Mouse (Mus musculus) CH12.LX (cell line): Measurements from ENCODE around the gene Phf12. TPM values are rescaled to one million over a fixed set of nuclear protein-coding genes. Genes with fewer than 3 reads are reported as not detected.
"Not testable (repeated sequence)": the region's sequence is repeated elsewhere in the genome, so short reads cannot be mapped to it uniquely, and the experiment has no call there.

Experiments
- DNase-seq: peaks from one replicate; pipeline ENCODE4 v3.0.0-alpha.2; 2013; ENCODE audit errors: extremely low read depth
- H3K27ac ChIP-seq: 2 replicates; pipeline ENCODE4 v1.5.1; 2012; ENCODE audit warnings: low read depth, mild to moderate bottlenecking, control low read depth, moderate library complexity; ENCODE audit not compliant: insufficient read depth
- H3K27me3 ChIP-seq: replicated peaks from 2 replicates; pipeline ENCODE3; 2012; ENCODE audit warnings: inconsistent platforms
- H3K36me3 ChIP-seq, 2 experiments: replicated peaks in 1 of 2; 2 replicates each; pipeline versions ENCODE3 to v1.6.1; 2012; ENCODE audit warnings: inconsistent platforms in 1 of 2, low read length in 1 of 2, mild to moderate bottlenecking in 1 of 2, mixed read lengths in 1 of 2, moderate library complexity in 1 of 2; ENCODE audit not compliant: control insufficient read depth in 1 of 2, insufficient read depth in 1 of 2
- H3K4me1 ChIP-seq, 2 experiments: 2 replicates each; pipeline ENCODE4 v1.6.1; 2012; ENCODE audit warnings: inconsistent platforms in 1 of 2, moderate library complexity in 1 of 2; ENCODE audit not compliant: insufficient read depth in 2 of 2, control insufficient read depth in 1 of 2
- H3K4me2 ChIP-seq: 2 replicates; pipeline ENCODE4 v1.6.1; 2012; ENCODE audit warnings: low read depth, mild to moderate bottlenecking, control low read depth; ENCODE audit not compliant: poor library complexity, insufficient read depth, severe bottlenecking
- H3K4me3 ChIP-seq, 3 experiments: fragments of 150-350 bp in 1 of 3; sonication (generic) in 1 of 3; replicated peaks in 1 of 3; 2 replicates each; pipeline versions ENCODE3 to v1.5.1; 2011 to 2012; ENCODE audit warnings: low read depth in 2 of 3, low read length in 2 of 3, mild to moderate bottlenecking in 2 of 3, moderate library complexity in 2 of 3, control low read depth in 1 of 3, improper control_type of control experiment in 1 of 3, inconsistent platforms in 1 of 3, mixed read lengths in 1 of 3; ENCODE audit not compliant: poor library complexity in 1 of 3
- H3K79me2 ChIP-seq: replicated peaks from 2 replicates; pipeline ENCODE4 v1.6.1; 2012; ENCODE audit warnings: mild to moderate bottlenecking, moderate library complexity; ENCODE audit not compliant: control insufficient read depth, poor library complexity, insufficient read depth, severe bottlenecking; ENCODE audit errors: extremely low read depth
- H3K9ac ChIP-seq: 2 replicates; pipeline ENCODE4 v1.6.1; 2012; ENCODE audit warnings: low read depth, mild to moderate bottlenecking, control low read depth, moderate library complexity; ENCODE audit not compliant: insufficient read depth
- H3K9me3 ChIP-seq: replicated peaks from 2 replicates; pipeline ENCODE3; 2012; ENCODE audit warnings: low read length, inconsistent platforms, mixed read lengths
- BHLHE40 ChIP-seq: IDR thresholded peaks from 2 replicates; pipeline ENCODE4 v1.6.1; 2011; ENCODE audit warnings: mild to moderate bottlenecking, low read depth, low read length, improper control_type of control experiment
- IRF4 ChIP-seq: IDR thresholded peaks from 2 replicates; pipeline ENCODE4 v1.6.1; 2014; ENCODE audit warnings: low read depth, mild to moderate bottlenecking, inconsistent platforms, low read length, improper control_type of control experiment
- KAT2A ChIP-seq: IDR thresholded peaks from 2 replicates; pipeline ENCODE4 v1.6.1; 2012; ENCODE audit warnings: low read length, improper control_type of control experiment, inconsistent platforms; ENCODE audit not compliant: insufficient replicate concordance
- MAFK ChIP-seq: IDR thresholded peaks from 2 replicates; pipeline ENCODE4 v1.6.1; 2011; ENCODE audit warnings: low read length, improper control_type of control experiment; ENCODE audit not compliant: insufficient replicate concordance
- MAX ChIP-seq: IDR thresholded peaks from 2 replicates; pipeline ENCODE4 v1.6.1; 2011; ENCODE audit warnings: low read length, improper control_type of control experiment
- MAZ ChIP-seq: IDR thresholded peaks from 2 replicates; pipeline ENCODE4 v1.6.1; 2012; ENCODE audit warnings: low read depth, mild to moderate bottlenecking, inconsistent platforms, low read length, improper control_type of control experiment, moderate library complexity
- MEF2A ChIP-seq: IDR thresholded peaks from 2 replicates; pipeline ENCODE4 v1.6.1; 2014; ENCODE audit warnings: low read depth, mild to moderate bottlenecking, inconsistent platforms, low read length, improper control_type of control experiment, borderline replicate concordance
- MXI1 ChIP-seq: IDR thresholded peaks from 2 replicates; pipeline ENCODE4 v1.6.1; 2011; ENCODE audit warnings: mild to moderate bottlenecking, low read depth, low read length, improper control_type of control experiment
- MYC ChIP-seq: IDR thresholded peaks from 2 replicates; pipeline ENCODE4 v1.6.1; 2011; ENCODE audit warnings: low read depth, mild to moderate bottlenecking, improper control_type of control experiment, low read length
- NELFE ChIP-seq: IDR thresholded peaks from 2 replicates; pipeline ENCODE4 v1.6.1; 2011; ENCODE audit warnings: low read depth, low read length, improper control_type of control experiment
- NRF1 ChIP-seq: IDR thresholded peaks from 2 replicates; pipeline ENCODE4 v1.6.1; 2014; ENCODE audit warnings: low read depth, mild to moderate bottlenecking, inconsistent platforms, low read length, improper control_type of control experiment, moderate library complexity
- PAX5 ChIP-seq: IDR thresholded peaks from 2 replicates; pipeline ENCODE4 v1.6.1; 2012; ENCODE audit warnings: low read length, inconsistent platforms, mixed read lengths
- POLR2AphosphoS2 ChIP-seq: IDR thresholded peaks from 2 replicates; pipeline ENCODE4 v1.6.1; 2011; ENCODE audit warnings: low read depth, low read length, improper control_type of control experiment
- TBP ChIP-seq: conservative IDR thresholded peaks from 2 replicates; pipeline ENCODE4 v1.6.1; 2011; ENCODE audit warnings: low read depth, low read length, improper control_type of control experiment
- TCF12 ChIP-seq: IDR thresholded peaks from 2 replicates; pipeline ENCODE4 v1.6.1; 2014; ENCODE audit warnings: low read depth, mild to moderate bottlenecking, inconsistent platforms, low read length, improper control_type of control experiment
- UBTF ChIP-seq: IDR thresholded peaks from 2 replicates; pipeline ENCODE4 v1.6.1; 2012; ENCODE audit warnings: low read depth, mild to moderate bottlenecking, inconsistent platforms, low read length, improper control_type of control experiment, moderate library complexity
- ZC3H11A ChIP-seq: IDR thresholded peaks from 2 replicates; pipeline ENCODE4 v1.6.1; 2012; ENCODE audit warnings: low read depth, mild to moderate bottlenecking, inconsistent platforms, low read length, improper control_type of control experiment
- ZMIZ1 ChIP-seq: IDR thresholded peaks from 2 replicates; pipeline ENCODE4 v1.6.1; 2012; ENCODE audit warnings: low read depth, mild to moderate bottlenecking, inconsistent platforms, low read length, improper control_type of control experiment
- dilution Hi-C: fragments of 300-500 bp; cut with MboI; formaldehyde crosslinking; loops from 2 replicates; pipeline ENCODE4 v1.14.3; 2020; ENCODE audit warnings: low sequenced_read_pairs; ENCODE audit not compliant: extremely low pct_unique_long_range_greater_than_20kb, extremely low pct_ligation_motif_present
- in situ Hi-C: fragments of 300-500 bp; cut with MboI; formaldehyde crosslinking; loops from 3 replicates; pipeline ENCODE4 v1.14.3; 2019; ENCODE audit warnings: low sequenced_read_pairs, low pct_ligation_motif_present, low pct_unique_long_range_greater_than_20kb, mixed read lengths
- polyA plus RNA-seq: library from polyadenylated mRNA; unstranded; fragments of >175 nt; gene quantifications from 2 replicates; pipeline ENCODE4 v1.2.1, GENCODE M21; 2012; ENCODE audit warnings: low read depth; ENCODE audit not compliant: insufficient read length
- total RNA-seq, 2 experiments: library from RNA; depleted of rRNA; stranded (reverse); fragments of 300-350 nt in 1 of 2; fragments of >200 nt in 1 of 2; gene quantifications; 2 replicates each; pipeline ENCODE4 v1.2.3; 2012 to 2014

Gene Phf12
- total and polyA plus RNA-seq, 3 experiments = 10.7 to 59.7 (median 30.5) TPM

- H3K4me3 ChIP-seq, dilution Hi-C loops: not testable (repeated sequence)
These were observed 66.1 kb downstream of the Phf12 start for GRCm38 (mm10) chr11:78048637-78049036.

GRCm38 (mm10) chr11:78053078-78053477 is 70.5 kb downstream of the Phf12 start:
- Histone ChIP-seq H3K27me3 (no peaks in the 10 kb centered on the region), H3K36me3 (peaks cover 11 to 33% of the 10 kb centered on the region in 2 experiments), H3K4me2 (no peak overlapping the region), H3K4me1 (peaks cover 5 to 21% of the 10 kb centered on the region in 2 experiments; a peak in 3 of 4 replicates), H3K79me2 (no peaks in the 10 kb centered on the region), H3K27ac (no peak overlapping the region), H3K4me3 (no peak overlapping the region), H3K9me3 (no peaks in the 10 kb centered on the region), H3K9ac (no peak overlapping the region)
- no peak for DNase-seq
- no peak for TF ChIP-seq TBP
- TF ChIP-seq PAX5 = no peak
- no peak for TF ChIP-seq TCF12
- no peak for TF ChIP-seq UBTF
- TF ChIP-seq MEF2A = no peak
- no peak for TF ChIP-seq MYC
- TF ChIP-seq MXI1 = no peak
- TF ChIP-seq KAT2A = no peak
- no peak for TF ChIP-seq NRF1
- no peak for TF ChIP-seq ZC3H11A
- TF ChIP-seq IRF4 = no peak
- no peak for TF ChIP-seq BHLHE40
- no peak for TF ChIP-seq ZMIZ1
- TF ChIP-seq MAX = no peak
- dilution Hi-C loops (no loop called here), in situ Hi-C loops (no loop called here)

More at GRCm38 (mm10) chr11:78048637-78049036, 66.1 kb downstream of the Phf12 start:
- H3K27me3 ChIP-seq, in situ Hi-C loops, H3K4me2 ChIP-seq, DNase-seq, H3K27ac ChIP-seq, H3K9me3 ChIP-seq, H3K79me2 ChIP-seq, H3K9ac ChIP-seq, H3K36me3 ChIP-seq, H3K4me1 ChIP-seq: not testable (repeated sequence)
- peak; percentile 61; the same call in 1 of the 2 replicates for TF ChIP-seq TBP

GRCm38 (mm10) chr11:78056946-78057345 is 74.4 kb downstream of the Phf12 start:
- no peak overlapping the region for H3K4me2 ChIP-seq
- no peak overlapping the region for H3K9ac ChIP-seq
- H3K4me1 ChIP-seq = peaks cover 5 to 22% of the 10 kb centered on the region in 2 experiments; a peak in 3 of 4 replicates
- TF ChIP-seq IRF4 (no peak), POLR2AphosphoS2 (no peak), MXI1 (no peak), MAZ (no peak), NRF1 (no peak), MAFK (no peak), NELFE (no peak), ZMIZ1 (no peak), TCF12 (no peak)
- TF ChIP-seq, all 38 proteins: peak for 0
- H3K36me3 ChIP-seq = peaks cover 26 to 52% of the 10 kb centered on the region in 2 experiments
- no peak for DNase-seq
- no peaks in the 10 kb centered on the region for H3K27me3 ChIP-seq
- in situ Hi-C loops (loop anchor here (5.0 kb wide), 1 partner anchor 120 kb away; the partner anchor contains the start of genes Nek8 and Tlcd1), dilution Hi-C loops (no loop called here)
- H3K9me3 ChIP-seq = no peaks in the 10 kb centered on the region
- no peak overlapping the region for H3K27ac ChIP-seq
- H3K4me3 ChIP-seq = no peak overlapping the region
- no peaks in the 10 kb centered on the region for H3K79me2 ChIP-seq
